ENCODE assay signal across 8 mouse cellular contexts in genomic region chr7:101673497-101673896, GRCm38 (mm10). TPM values are rescaled to one million over a fixed set of nuclear protein-coding genes. Genes with fewer than 3 reads are reported as not detected.
DNase-seq lines count a peak whose midpoint lies in the region; ATAC-seq and TF ChIP-seq lines count a peak whose summit lies in the region.

No protein-coding gene starts in this region.

- WGBS in neural tube, embryonic 14.5 days, result 26% methylated on average over 2 of the region's 2 CpGs
- 54% methylated on average over 2 of the region's 2 CpGs for WGBS in neural tube, embryonic 15.5 days
- 48% methylated on average over 2 of the region's 2 CpGs for WGBS in intestine, postnatal 0 days

- DNase-seq in cerebellum, adult 8-10 months, result no peak
- DNase-seq in thymus, postnatal 4 days, result peak; percentile 73
- DNase-seq in urinary bladder, postnatal 25 days (ENCODE audit: low spot score), result no peak

- H3K27me3 ChIP-seq in neural tube, embryonic 14.5 days (ENCODE audit: control insufficient read depth, insufficient read depth, low read length), result no peaks in the 10 kb centered on the region
- no peaks in the 10 kb centered on the region for H3K27me3 ChIP-seq in neural tube, embryonic 15.5 days (replicated peaks)
- H3K27me3 ChIP-seq in intestine, postnatal 0 days (replicated peaks; ENCODE audit: control insufficient read depth, insufficient read depth, low read length), result no peaks in the 10 kb centered on the region

- H3K27ac ChIP-seq in neural tube, embryonic 14.5 days (ENCODE audit: low read depth, low read length), result no peak overlapping the region
- H3K27ac ChIP-seq in neural tube, embryonic 15.5 days (replicated peaks), result no peak overlapping the region
- H3K27ac ChIP-seq in intestine, postnatal 0 days (ENCODE audit: low read depth, low read length), result no peak overlapping the region

- H3K4me3 ChIP-seq in neural tube, embryonic 14.5 days (ENCODE audit: low read depth, low read length), result no peak overlapping the region
- H3K4me3 ChIP-seq in neural tube, embryonic 15.5 days (replicated peaks), result no peak overlapping the region
- H3K4me3 ChIP-seq in intestine, postnatal 0 days (ENCODE audit: low read depth, low read length), result no peak overlapping the region

- H3K4me1 ChIP-seq in neural tube, embryonic 14.5 days (ENCODE audit: control insufficient read depth, insufficient read depth, low read length), result no peaks in the 10 kb centered on the region
- peaks cover 23% of the 10 kb centered on the region for H3K4me1 ChIP-seq in neural tube, embryonic 15.5 days
- no peaks in the 10 kb centered on the region for H3K4me1 ChIP-seq in intestine, postnatal 0 days (replicated peaks; ENCODE audit: control insufficient read depth, insufficient read depth, low read length)

- H3K4me2 ChIP-seq in neural tube, embryonic 14.5 days (ENCODE audit: low read depth, low read length), result no peak overlapping the region
- no peak overlapping the region for H3K4me2 ChIP-seq in neural tube, embryonic 15.5 days
- H3K4me2 ChIP-seq in intestine, postnatal 0 days (replicated peaks; ENCODE audit: low read depth), result no peak overlapping the region

- 0 out of 2 replicates have a peak overlapping the region, but pooled peaks have one; percentile 8 for H3K9ac ChIP-seq in neural tube, embryonic 14.5 days (replicated peaks; ENCODE audit: low read depth, low read length)
- no peak overlapping the region for H3K9ac ChIP-seq in neural tube, embryonic 15.5 days (replicated peaks)
- H3K9ac ChIP-seq in intestine, postnatal 0 days (ENCODE audit: low read depth, low read length), result no peak overlapping the region

- peak; percentile 64; the same call in 1 of the 2 replicates for ATAC-seq in cerebellum, adult (ENCODE audit: insufficient number of reproducible peaks, low FRiP score, low TSS enrichment)
- ATAC-seq in neural tube, embryonic 14.5 days (ENCODE audit: low read depth), result no peak
- ATAC-seq in neural tube, embryonic 15.5 days (ENCODE audit: low FRiP score), result no peak
- peak; percentile 75 to 88 for ATAC-seq in hematopoietic stem cell, adult 5-6 weeks (replicated peaks in 1 of 2; ENCODE audit: insufficient read depth in 1 of 2, low FRiP score in 2 of 2, low TSS enrichment in 1 of 2, low read depth in 1 of 2, poor library complexity in 2 of 2, severe bottlenecking in 2 of 2)
- no peak for ATAC-seq in intestine, postnatal 0 days

- no peak for TF ChIP-seq CTCF in intestine, postnatal 0 days (IDR thresholded peaks at IDR 0.05; ENCODE audit: low read depth)

- no peaks in the 10 kb centered on the region for H3K9me3 ChIP-seq in neural tube, embryonic 14.5 days (ENCODE audit: control insufficient read depth, low read length)
- H3K9me3 ChIP-seq in neural tube, embryonic 15.5 days (replicated peaks), result no peaks in the 10 kb centered on the region
- H3K9me3 ChIP-seq in intestine, postnatal 0 days (ENCODE audit: control insufficient read depth), result no peaks in the 10 kb centered on the region

- H3K36me3 ChIP-seq in neural tube, embryonic 14.5 days (ENCODE audit: control insufficient read depth, insufficient read depth, low read length), result no peaks in the 10 kb centered on the region
- H3K36me3 ChIP-seq in neural tube, embryonic 15.5 days, result no peaks in the 10 kb centered on the region
- peaks cover 4% of the 10 kb centered on the region; the same call in 1 of the 2 replicates for H3K36me3 ChIP-seq in intestine, postnatal 0 days (ENCODE audit: control insufficient read depth, insufficient read depth)

RNA-seq across cellular contexts. Expression of gene Clpb, which starts 10.1 kb away (rescaled TPM):
- polyA plus RNA-seq in neural tube, embryonic 14.5 days (2014; fragmentation: Nextera tagmentation; extraction: Ambion mirVana), result 36.1 and 37.5 TPM in 2 replicates
- 39.8 and 42.8 TPM in 2 replicates for polyA plus RNA-seq in neural tube, embryonic 15.5 days (2015; fragmentation: Nextera tagmentation; extraction: Ambion mirVana)
- 20.1 and 21.3 TPM in 2 replicates for total RNA-seq in hematopoietic stem cell, adult 5-6 weeks (2017)
- polyA plus RNA-seq in intestine, postnatal 0 days (2015; fragmentation: Nextera tagmentation; extraction: Ambion mirVana), result 14.3 and 14.9 TPM in 2 replicates

Comparison
In these comparisons a context has a peak if more than half of its experiments do, and no peak if none do; other contexts are left out.
1. ATAC-seq: peak in cerebellum, adult (single experiment) and hematopoietic stem cell, adult 5-6 weeks (2 of 2); none in neural tube, embryonic 14.5 days (single experiment), neural tube, embryonic 15.5 days (single experiment) and intestine, postnatal 0 days (single experiment).